Mouse (Mus musculus): ENCODE results near the gene Cln6. TPM values are rescaled to one million over a fixed set of nuclear protein-coding genes. Genes with fewer than 3 reads are reported as not detected.
A peak's percentile ranks its signal among the peaks of the same experiment; 100 is the strongest.
"Not testable (repeated sequence)": the region's sequence is repeated elsewhere in the genome, so short reads cannot be mapped to it uniquely, and the experiment has no call there.

Gene Cln6
- polyA plus RNA-seq, 1 experiment from 2014 or later = 19.1 TPM

DNA sequence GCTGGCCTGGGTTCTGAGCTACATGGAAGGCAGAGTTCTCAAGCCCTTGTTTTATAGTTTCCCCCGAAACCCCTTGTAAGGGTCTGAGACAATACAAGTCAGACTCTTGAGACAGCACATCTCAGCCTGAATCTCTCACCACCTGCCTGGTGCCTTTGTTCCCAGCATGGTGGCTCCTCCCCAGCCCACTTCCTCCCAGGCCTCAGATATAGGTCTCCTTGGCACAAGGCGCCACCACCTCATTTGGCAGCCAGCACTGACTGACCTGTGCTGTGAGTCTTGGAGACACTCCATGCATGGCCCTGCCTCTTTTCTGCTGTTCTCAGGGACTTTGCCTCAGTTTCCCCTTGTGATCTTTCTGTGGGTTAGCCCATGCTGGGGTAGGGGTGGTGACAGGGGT lies 13.0 kb downstream of the Cln6 start:
- no peak for DNase-seq (ENCODE audit: low spot score)
- no peaks in the 10 kb centered on the region for H3K9me3 ChIP-seq (ENCODE audit: low read length)
- H3K27me3 ChIP-seq (replicated peaks; ENCODE audit: insufficient read depth, low read length) = no peaks in the 10 kb centered on the region
- TF ChIP-seq EP300 (IDR thresholded peaks at IDR 0.05) = no peak
- TF ChIP-seq CTCF (IDR thresholded peaks at IDR 0.05) = no peak
- 70% methylated on average over 2 of the region's 2 CpGs for WGBS
- no peak overlapping the region for H3K9ac ChIP-seq (replicated peaks; ENCODE audit: low read depth)
- H3K4me2 ChIP-seq (replicated peaks; ENCODE audit: low read depth, low read length) = no peak overlapping the region
- no peak overlapping the region for H3K27ac ChIP-seq (ENCODE audit: low read length)
- no peaks in the 10 kb centered on the region for H3K4me1 ChIP-seq (ENCODE audit: insufficient read depth, low read depth, low read length)
- H3K36me3 ChIP-seq (ENCODE audit: insufficient read depth, low read length) = no peaks in the 10 kb centered on the region
- no peak for ATAC-seq
- no peak overlapping the region for H3K4me3 ChIP-seq (ENCODE audit: low read depth, low read length)

DNA sequence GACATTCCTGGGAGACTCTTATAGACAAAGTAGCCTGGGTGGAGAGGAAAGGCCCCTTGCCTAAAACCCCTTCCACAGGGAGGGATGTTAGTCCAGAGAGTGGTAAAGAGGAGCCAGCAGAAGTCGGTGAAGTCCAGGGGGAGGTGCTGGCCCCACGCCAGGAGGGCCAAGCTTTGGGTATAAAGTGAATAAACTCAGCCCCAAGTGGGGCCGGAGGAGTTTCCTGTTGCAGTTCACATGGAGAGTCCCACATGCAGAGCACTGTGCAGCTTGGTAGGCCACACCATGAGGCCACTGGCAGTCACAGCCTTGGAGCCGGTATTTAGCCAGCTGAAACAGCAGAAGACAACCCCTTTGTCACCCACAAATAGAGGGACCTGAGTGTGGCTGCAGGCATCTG lies 15.9 kb downstream of the Cln6 start:
- Histone ChIP-seq H3K9me3 (ENCODE audit: low read length) (no peaks in the 10 kb centered on the region), H3K27me3 (replicated peaks; ENCODE audit: insufficient read depth, low read length) (no peaks in the 10 kb centered on the region), H3K4me3 (ENCODE audit: low read depth, low read length) (no peak overlapping the region), H3K4me1 (ENCODE audit: insufficient read depth, low read depth, low read length) (peaks cover 14% of the 10 kb centered on the region; the same call in 1 of the 2 replicates), H3K9ac (replicated peaks; ENCODE audit: low read depth) (no peak overlapping the region), H3K36me3 (ENCODE audit: insufficient read depth, low read length) (no peaks in the 10 kb centered on the region), H3K4me2 (replicated peaks; ENCODE audit: low read depth, low read length) (no peak overlapping the region), H3K27ac (ENCODE audit: low read length) (no peak overlapping the region)
- no peak for TF ChIP-seq EP300 (IDR thresholded peaks at IDR 0.05)
- no peak for TF ChIP-seq CTCF (IDR thresholded peaks at IDR 0.05)
- DNase-seq (ENCODE audit: low spot score) (no peak), ATAC-seq (no peak)
- 21% methylated on average over 4 of the region's 4 CpGs for WGBS

DNA sequence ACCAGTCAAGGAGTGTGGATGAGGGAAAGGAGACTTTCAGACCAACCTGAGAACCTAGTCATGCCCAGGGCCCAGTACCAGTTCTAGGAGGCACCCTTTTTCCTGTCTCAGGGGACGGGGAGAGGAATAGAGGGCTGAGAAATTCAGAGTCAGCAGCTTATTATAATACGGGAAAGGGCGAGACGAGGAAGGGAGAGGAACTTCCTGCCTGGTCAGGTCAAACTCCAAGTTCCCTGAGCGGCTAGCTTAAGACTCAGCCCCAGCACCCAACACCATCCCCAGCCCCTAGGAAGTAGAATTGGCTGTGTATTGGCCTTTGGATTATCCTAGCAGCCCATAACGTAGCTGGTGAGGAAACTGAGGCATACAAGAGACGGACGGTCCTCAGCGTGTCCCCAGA lies 18.6 kb downstream of the Cln6 start:
- peak overlapping the region; percentile 36 for H3K4me2 ChIP-seq (replicated peaks; ENCODE audit: low read depth, low read length)
- H3K4me1 ChIP-seq (ENCODE audit: insufficient read depth, low read depth, low read length) = peaks cover 14% of the 10 kb centered on the region; the same call in 1 of the 2 replicates
- no peaks in the 10 kb centered on the region for H3K36me3 ChIP-seq (ENCODE audit: insufficient read depth, low read length)
- no peak overlapping the region for H3K9ac ChIP-seq (replicated peaks; ENCODE audit: low read depth)
- ATAC-seq (peak; percentile 47), DNase-seq (ENCODE audit: low spot score) (peak; percentile 37)
- H3K4me3 ChIP-seq (ENCODE audit: low read depth, low read length) = no peak overlapping the region
- peak overlapping the region; percentile 43; the same call in 1 of the 2 replicates for H3K27ac ChIP-seq (ENCODE audit: low read length)
- no peaks in the 10 kb centered on the region for H3K9me3 ChIP-seq (ENCODE audit: low read length)
- 33% methylated on average over 9 of the region's 9 CpGs for whole genome bisulfite sequencing
- no peak for TF ChIP-seq EP300 (IDR thresholded peaks at IDR 0.05)
- no peak for TF ChIP-seq CTCF (IDR thresholded peaks at IDR 0.05)
- H3K27me3 ChIP-seq (replicated peaks; ENCODE audit: insufficient read depth, low read length) = no peaks in the 10 kb centered on the region

DNA sequence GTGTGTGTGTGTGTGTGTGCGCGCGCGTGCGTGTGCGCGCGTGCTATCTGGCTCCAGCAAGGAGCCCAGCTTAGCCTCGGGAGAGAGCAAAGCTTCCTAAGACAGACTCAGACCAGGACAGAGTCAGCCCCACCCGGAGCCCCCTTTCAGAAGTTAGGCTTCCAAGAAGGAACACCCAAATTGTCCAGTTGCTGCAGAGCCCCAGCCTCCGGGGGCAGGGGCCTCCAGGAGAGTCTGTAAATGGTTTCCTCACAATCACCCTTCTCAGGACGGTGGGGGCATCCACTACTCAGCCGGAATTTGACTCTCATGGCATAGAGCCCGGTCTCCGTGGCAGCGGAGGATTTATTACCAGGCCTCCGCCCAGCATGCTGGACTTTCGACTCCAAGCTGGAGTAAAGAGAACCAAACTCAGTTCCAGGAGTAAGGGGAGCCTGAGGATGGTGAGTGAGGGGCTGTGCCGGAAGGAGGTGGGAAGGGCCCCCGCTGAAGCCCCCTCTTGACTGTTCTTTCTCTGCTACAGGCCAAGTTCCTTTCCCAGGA lies 19.2 kb downstream of the Cln6 start, which contains the start of gene Calml4:
Gene Calml4 (plus strand): TSS at position 362 of the 543 bp plus-strand sequence.
- Histone ChIP-seq H3K9me3 (ENCODE audit: low read length) (no peaks in the 10 kb centered on the region), H3K4me2 (replicated peaks; ENCODE audit: low read depth, low read length) (peak within 1 kb of the TSS; percentile 36), H3K4me1 (ENCODE audit: insufficient read depth, low read depth, low read length) (peaks cover 14% of the 10 kb centered on the region; the same call in 1 of the 2 replicates), H3K27ac (ENCODE audit: low read length) (peak within 1 kb of the TSS; percentile 43; the same call in 1 of the 2 replicates), H3K9ac (replicated peaks; ENCODE audit: low read depth) (0 out of 2 replicates have a peak within 1 kb of the TSS, but pooled peaks have one; percentile 3), H3K27me3 (replicated peaks; ENCODE audit: insufficient read depth, low read length) (no peaks in the 10 kb centered on the region), H3K4me3 (ENCODE audit: low read depth, low read length) (no peak within 1 kb of the TSS), H3K36me3 (ENCODE audit: insufficient read depth, low read length) (no peaks in the 10 kb centered on the region)
- DNase-seq (ENCODE audit: low spot score) (peak; percentile 85), ATAC-seq (peak; percentile 83)
- TF ChIP-seq EP300 (IDR thresholded peaks at IDR 0.05) (no peak), CTCF (IDR thresholded peaks at IDR 0.05) (no peak)
- 13% methylated on average over 12 of the region's 20 CpGs for WGBS

DNA sequence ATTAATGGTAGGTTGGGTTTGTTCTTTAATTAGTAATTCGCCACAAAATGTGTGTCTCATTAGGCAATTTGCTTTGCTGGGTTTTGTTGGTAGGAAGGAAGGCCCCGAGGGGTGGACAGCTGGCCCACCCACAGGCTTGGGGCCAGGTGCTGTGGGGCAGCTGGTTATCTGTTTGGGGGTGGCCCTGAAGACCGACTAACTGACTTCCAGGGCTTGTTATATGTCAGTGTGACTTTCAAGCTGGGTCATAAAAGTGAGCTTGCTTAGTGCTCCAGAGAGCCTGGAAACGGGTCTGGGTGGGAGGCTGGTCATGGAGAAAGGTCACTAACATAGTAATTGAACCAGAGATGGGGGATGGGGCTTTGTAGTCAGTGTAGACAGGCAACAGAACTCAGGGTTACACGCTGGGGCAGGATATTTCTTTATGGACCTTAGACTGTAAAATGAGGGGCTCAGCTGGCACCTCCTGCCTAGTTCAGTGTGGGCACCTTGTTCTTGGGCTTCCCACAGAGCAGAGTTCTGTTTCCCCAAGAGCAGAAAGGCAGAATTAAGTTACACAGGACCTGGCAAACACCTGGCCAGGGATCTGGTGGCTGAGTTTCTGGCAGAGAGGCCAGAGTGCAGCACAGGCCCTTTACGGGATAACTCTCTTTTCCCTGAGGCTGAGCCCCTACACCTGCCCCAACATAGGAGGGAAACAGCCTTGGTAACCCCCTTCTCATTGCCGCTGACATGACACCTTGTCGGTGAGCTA lies 19.9 kb downstream of the Cln6 start:
- DNase-seq (ENCODE audit: low spot score) = no peak
- no peak for ATAC-seq
- no peak overlapping the region for H3K9ac ChIP-seq (replicated peaks; ENCODE audit: low read depth)
- no peaks in the 10 kb centered on the region for H3K36me3 ChIP-seq (ENCODE audit: insufficient read depth, low read length)
- 57% methylated on average over 8 of the region's 8 CpGs for WGBS
- H3K4me2 ChIP-seq (replicated peaks; ENCODE audit: low read depth, low read length) = peak overlapping the region; percentile 36
- peaks cover 14% of the 10 kb centered on the region; the same call in 1 of the 2 replicates for H3K4me1 ChIP-seq (ENCODE audit: insufficient read depth, low read depth, low read length)
- no peaks in the 10 kb centered on the region for H3K9me3 ChIP-seq (ENCODE audit: low read length)
- peak overlapping the region; percentile 43; the same call in 1 of the 2 replicates for H3K27ac ChIP-seq (ENCODE audit: low read length)
- TF ChIP-seq CTCF (IDR thresholded peaks at IDR 0.05) (no peak), EP300 (IDR thresholded peaks at IDR 0.05) (no peak)
- H3K27me3 ChIP-seq (replicated peaks; ENCODE audit: insufficient read depth, low read length) = no peaks in the 10 kb centered on the region
- H3K4me3 ChIP-seq (ENCODE audit: low read depth, low read length) = no peak overlapping the region

DNA sequence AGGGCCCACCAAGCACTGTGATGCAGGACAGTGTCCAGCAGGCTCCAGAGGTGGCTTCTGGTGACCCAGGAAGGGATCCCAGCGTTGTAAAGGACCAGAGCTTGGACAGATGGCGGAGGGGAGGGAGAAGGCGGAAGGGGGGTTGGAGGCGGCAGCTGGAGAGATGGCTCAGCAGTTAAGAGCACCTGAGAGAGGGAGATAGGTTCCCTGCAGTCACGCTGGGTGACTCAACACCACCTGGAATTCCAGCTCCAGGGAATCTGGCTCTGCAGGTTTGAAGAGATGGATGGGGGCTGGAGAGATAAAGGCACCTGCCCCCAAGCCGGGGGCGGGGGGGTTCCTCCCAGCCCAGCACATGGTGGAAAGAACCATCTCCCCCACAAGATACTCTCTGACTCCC lies 21.5 kb downstream of the Cln6 start:
- not testable (repeated sequence) for H3K27me3 ChIP-seq (replicated peaks; ENCODE audit: insufficient read depth, low read length); H3K4me3 ChIP-seq (ENCODE audit: low read depth, low read length); H3K4me2 ChIP-seq (replicated peaks; ENCODE audit: low read depth, low read length); H3K36me3 ChIP-seq (ENCODE audit: insufficient read depth, low read length); H3K9me3 ChIP-seq (ENCODE audit: low read length); H3K9ac ChIP-seq (replicated peaks; ENCODE audit: low read depth); DNase-seq (ENCODE audit: low spot score); H3K27ac ChIP-seq (ENCODE audit: low read length)
- peaks cover 14% of the 10 kb centered on the region; the same call in 1 of the 2 replicates for H3K4me1 ChIP-seq (ENCODE audit: insufficient read depth, low read depth, low read length)
- ATAC-seq = peak; percentile 49
- WGBS = 51% methylated on average over 6 of the region's 7 CpGs
